ENCODE assay signal across 17 mouse cellular contexts in the genomic region with DNA sequence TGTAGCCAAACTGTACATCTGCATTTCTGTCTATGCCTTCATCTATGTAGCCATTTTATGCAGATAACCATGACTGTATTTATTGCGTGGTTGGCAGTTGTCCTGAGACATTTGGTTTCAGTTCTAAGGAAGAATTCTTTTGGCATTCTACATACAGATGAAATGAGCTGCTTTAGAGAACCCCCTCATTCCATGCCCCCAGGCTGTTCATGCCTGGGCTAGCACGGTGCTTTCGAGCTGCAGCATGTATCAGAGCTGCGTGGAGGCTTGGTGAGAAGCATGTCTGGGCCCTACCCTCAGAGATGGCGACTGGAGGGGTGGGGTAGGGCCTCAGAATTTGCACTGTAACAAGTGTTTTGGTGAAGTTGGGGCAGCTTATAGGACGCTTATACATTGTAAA.
DNase-seq lines count a peak whose midpoint lies in the region; ATAC-seq and TF ChIP-seq lines count a peak whose summit lies in the region.
"Had no signal": no experiment of that assay in that cellular context is flagged by ENCODE, and none has a peak within 500 bp of the region (broad histone marks: within the 10 kb centered on the region; RNA-seq: fewer than 3 reads in every experiment).

No protein-coding gene starts in this region.

- peak; percentile 24; the same call in 1 of the 2 replicates for ATAC-seq in forebrain, embryonic 13.5 days
- no peak for ATAC-seq in limb, embryonic 11.5 days (ENCODE audit: insufficient number of reproducible peaks, low FRiP score, low TSS enrichment, low read depth)
- no peak; the same call in 1 of the 2 replicates for ATAC-seq in embryonic facial prominence, embryonic 11.5 days (replicated peaks; ENCODE audit: insufficient number of reproducible peaks, low FRiP score, low TSS enrichment, low read depth)
- ATAC-seq in limb, embryonic 13.5 days (ENCODE audit: low FRiP score, low read depth), result peak; percentile 36; the same call in 1 of the 2 replicates
- ATAC-seq: hindbrain, postnatal 0 days; liver, embryonic 12.5 days had no signal

- H3K27me3 ChIP-seq in forebrain, embryonic 13.5 days, result no peaks in the 10 kb centered on the region
- H3K27me3 ChIP-seq in forebrain, embryonic 10.5 days (ENCODE audit: poor library complexity, severe bottlenecking), result no peaks in the 10 kb centered on the region
- no peaks in the 10 kb centered on the region for H3K27me3 ChIP-seq in limb, embryonic 11.5 days (ENCODE audit: control insufficient read depth, insufficient read depth, low read length)
- no peaks in the 10 kb centered on the region for H3K27me3 ChIP-seq in limb, embryonic 10.5 days (ENCODE audit: low read depth, poor library complexity, severe bottlenecking)
- no peaks in the 10 kb centered on the region for H3K27me3 ChIP-seq in embryonic facial prominence, embryonic 11.5 days (ENCODE audit: control insufficient read depth, insufficient read depth, low read length)
- no peaks in the 10 kb centered on the region for H3K27me3 ChIP-seq in limb, embryonic 13.5 days
- H3K27me3 ChIP-seq in kidney, adult 2 months (replicated peaks; ENCODE audit: control insufficient read depth, insufficient read depth, low read length), result no peaks in the 10 kb centered on the region
- H3K27me3 ChIP-seq: liver, embryonic 12.5 days; lung, embryonic 15.5 days had no signal

- H3K4me3 ChIP-seq in forebrain, embryonic 13.5 days, result no peak overlapping the region
- no peak overlapping the region for H3K4me3 ChIP-seq in forebrain, embryonic 10.5 days
- H3K4me3 ChIP-seq in limb, embryonic 11.5 days (ENCODE audit: low read depth, low read length), result no peak overlapping the region
- H3K4me3 ChIP-seq in limb, embryonic 10.5 days, result no peak overlapping the region
- no peak overlapping the region for H3K4me3 ChIP-seq in embryonic facial prominence, embryonic 11.5 days (ENCODE audit: low read depth, low read length)
- H3K4me3 ChIP-seq in limb, embryonic 13.5 days, result no peak overlapping the region
- no peak overlapping the region for H3K4me3 ChIP-seq in kidney, adult 2 months (ENCODE audit: insufficient read depth, low read depth, low read length)
- H3K4me3 ChIP-seq: gastrocnemius, adult 2 months; liver, embryonic 12.5 days; lung, embryonic 15.5 days; myocyte had no signal

- H3K9ac ChIP-seq in forebrain, embryonic 13.5 days, result no peak overlapping the region
- no peak overlapping the region for H3K9ac ChIP-seq in limb, embryonic 11.5 days (ENCODE audit: low read length)
- H3K9ac ChIP-seq in embryonic facial prominence, embryonic 11.5 days (replicated peaks; ENCODE audit: low read length), result no peak overlapping the region
- no peak overlapping the region for H3K9ac ChIP-seq in limb, embryonic 13.5 days
- H3K9ac ChIP-seq: liver, embryonic 12.5 days; lung, embryonic 15.5 days had no signal

- H3K9me3 ChIP-seq in forebrain, embryonic 13.5 days (replicated peaks), result no peaks in the 10 kb centered on the region
- no peaks in the 10 kb centered on the region for H3K9me3 ChIP-seq in forebrain, embryonic 10.5 days
- H3K9me3 ChIP-seq in limb, embryonic 11.5 days (ENCODE audit: control insufficient read depth, low read length), result no peaks in the 10 kb centered on the region
- no peaks in the 10 kb centered on the region for H3K9me3 ChIP-seq in limb, embryonic 10.5 days (replicated peaks)
- H3K9me3 ChIP-seq in embryonic facial prominence, embryonic 11.5 days (replicated peaks; ENCODE audit: control insufficient read depth, low read length), result no peaks in the 10 kb centered on the region
- H3K9me3 ChIP-seq in limb, embryonic 13.5 days, result no peaks in the 10 kb centered on the region
- H3K9me3 ChIP-seq: liver, embryonic 12.5 days; lung, embryonic 15.5 days had no signal

- WGBS in forebrain, embryonic 13.5 days, result 84% methylated on average over 6 of the region's 6 CpGs
- WGBS in forebrain, embryonic 10.5 days, result 86% methylated on average over 6 of the region's 6 CpGs
- WGBS in limb, embryonic 11.5 days, result 87% methylated on average over 6 of the region's 6 CpGs
- 86% methylated on average over 6 of the region's 6 CpGs for WGBS in limb, embryonic 10.5 days
- WGBS in embryonic facial prominence, embryonic 11.5 days, result 84% methylated on average over 6 of the region's 6 CpGs
- 77% methylated on average over 6 of the region's 6 CpGs for WGBS in limb, embryonic 13.5 days
- WGBS in kidney, adult 2 months, result 76% methylated on average over 6 of the region's 6 CpGs

- no peak for TF ChIP-seq POLR2A in kidney, adult 2 months (IDR thresholded peaks at IDR 0.05; ENCODE audit: low read depth, low read length)

- H3K36me3 ChIP-seq in forebrain, embryonic 13.5 days (ENCODE audit: poor library complexity, severe bottlenecking), result no peaks in the 10 kb centered on the region
- H3K36me3 ChIP-seq in forebrain, embryonic 10.5 days (replicated peaks), result no peaks in the 10 kb centered on the region
- no peaks in the 10 kb centered on the region for H3K36me3 ChIP-seq in limb, embryonic 11.5 days (ENCODE audit: control insufficient read depth, insufficient read depth, low read length)
- H3K36me3 ChIP-seq in limb, embryonic 10.5 days, result no peaks in the 10 kb centered on the region
- no peaks in the 10 kb centered on the region for H3K36me3 ChIP-seq in embryonic facial prominence, embryonic 11.5 days (replicated peaks; ENCODE audit: control insufficient read depth, insufficient read depth, low read depth, low read length)
- no peaks in the 10 kb centered on the region for H3K36me3 ChIP-seq in limb, embryonic 13.5 days
- H3K36me3 ChIP-seq in kidney, adult 2 months (ENCODE audit: control insufficient read depth, insufficient read depth, low read length), result no peaks in the 10 kb centered on the region
- H3K36me3 ChIP-seq: liver, embryonic 12.5 days; lung, embryonic 15.5 days had no signal

- no peak for DNase-seq in forebrain, embryonic 10.5 days (ENCODE audit: extremely low spot score, low spot score)
- DNase-seq in limb, embryonic 11.5 days (ENCODE audit: low spot score), result peak; percentile 39
- no peak for DNase-seq in limb, embryonic 10.5 days (ENCODE audit: low spot score)
- peak; percentile 57 for DNase-seq in embryonic facial prominence, embryonic 11.5 days (ENCODE audit: low spot score)
- DNase-seq in kidney, adult 2 months, result no peak
- no peak for DNase-seq in layer of hippocampus, postnatal 36 days
- DNase-seq: cerebellum, adult 11 months; cerebellum, postnatal 25 days; gastrocnemius, adult 2 months; layer of hippocampus, adult 9-11 months; right cerebral cortex, adult 18-20 months had no signal

- no peak overlapping the region for H3K27ac ChIP-seq in forebrain, embryonic 13.5 days
- H3K27ac ChIP-seq in forebrain, embryonic 10.5 days, result no peak overlapping the region
- no peak overlapping the region for H3K27ac ChIP-seq in limb, embryonic 11.5 days (replicated peaks; ENCODE audit: low read depth, low read length)
- H3K27ac ChIP-seq in limb, embryonic 10.5 days, result no peak overlapping the region
- no peak overlapping the region for H3K27ac ChIP-seq in embryonic facial prominence, embryonic 11.5 days (replicated peaks; ENCODE audit: low read depth, low read length)
- no peak overlapping the region for H3K27ac ChIP-seq in limb, embryonic 13.5 days
- no peak overlapping the region for H3K27ac ChIP-seq in kidney, adult 2 months (ENCODE audit: insufficient read depth, low read depth, low read length)
- H3K27ac ChIP-seq: gastrocnemius, adult 2 months; hindbrain, postnatal 0 days; liver, embryonic 12.5 days; lung, embryonic 15.5 days had no signal

- H3K4me1 ChIP-seq in forebrain, embryonic 13.5 days, result peaks cover 13% of the 10 kb centered on the region; the same call in 1 of the 2 replicates
- no peaks in the 10 kb centered on the region for H3K4me1 ChIP-seq in forebrain, embryonic 10.5 days
- H3K4me1 ChIP-seq in limb, embryonic 11.5 days (ENCODE audit: control insufficient read depth, insufficient read depth, low read length), result no peaks in the 10 kb centered on the region
- peaks cover 3% of the 10 kb centered on the region for H3K4me1 ChIP-seq in limb, embryonic 10.5 days
- no peaks in the 10 kb centered on the region for H3K4me1 ChIP-seq in embryonic facial prominence, embryonic 11.5 days (ENCODE audit: control insufficient read depth, insufficient read depth, low read length)
- peaks cover 17% of the 10 kb centered on the region for H3K4me1 ChIP-seq in limb, embryonic 13.5 days
- H3K4me1 ChIP-seq in kidney, adult 2 months (ENCODE audit: control insufficient read depth, insufficient read depth, low read length), result peaks cover 4% of the 10 kb centered on the region; the same call in 1 of the 2 replicates
- H3K4me1 ChIP-seq: liver, embryonic 12.5 days; lung, embryonic 15.5 days had no signal

- no peak for TF ChIP-seq CTCF in kidney, adult 2 months (conservative IDR thresholded peaks at IDR 0.05; ENCODE audit: insufficient read depth, insufficient read length, low read depth, low read length)

- no peak overlapping the region for H3K4me2 ChIP-seq in forebrain, embryonic 13.5 days
- H3K4me2 ChIP-seq in limb, embryonic 11.5 days (ENCODE audit: low read depth, severe bottlenecking), result no peak overlapping the region
- H3K4me2 ChIP-seq in embryonic facial prominence, embryonic 11.5 days (ENCODE audit: low read depth, low read length), result no peak overlapping the region
- H3K4me2 ChIP-seq in limb, embryonic 13.5 days (replicated peaks), result no peak overlapping the region
- H3K4me2 ChIP-seq: liver, embryonic 12.5 days; lung, embryonic 15.5 days had no signal

Comparison
In these comparisons a context has a peak if more than half of its experiments do, and no peak if none do; other contexts are left out.
1. ATAC-seq: peak in forebrain, embryonic 13.5 days (single experiment) and limb, embryonic 13.5 days (single experiment); none in limb, embryonic 11.5 days (single experiment) and embryonic facial prominence, embryonic 11.5 days (single experiment).
2. DNase-seq: peak in limb, embryonic 11.5 days (single experiment) and embryonic facial prominence, embryonic 11.5 days (single experiment); none in forebrain, embryonic 10.5 days (single experiment), limb, embryonic 10.5 days (single experiment), kidney, adult 2 months (single experiment) and layer of hippocampus, postnatal 36 days (0 of 2).